Mouse (Mus musculus): ENCODE data around the gene Gm21974.

- TF ChIP-seq NELFE (IDR thresholded peaks at IDR 0.05; ENCODE audit: low read depth, low read length) (peak; percentile 44; the same call in 1 of the 2 replicates), POLR2A (IDR thresholded peaks at IDR 0.05; ENCODE audit: low read depth, low read length) (peak; percentile 63; the same call in 1 of the 2 replicates), EP300 (IDR thresholded peaks at IDR 0.05; ENCODE audit: low read length) (no peak), TBP (conservative IDR thresholded peaks at IDR 0.05; ENCODE audit: low read depth, low read length) (no peak), HCFC1 (IDR thresholded peaks at IDR 0.05; ENCODE audit: low read depth, low read length) (peak; percentile 43), SIN3A (IDR thresholded peaks at IDR 0.05; ENCODE audit: low read length) (peak; percentile 47; the same call in 1 of the 2 replicates), CTCF (conservative IDR thresholded peaks at IDR 0.05 in 1 of 2, IDR thresholded peaks at IDR 0.05 in 1 of 2; ENCODE audit: low read depth in 2 of 2, low read length in 2 of 2) (no peak), ZNF384 (IDR thresholded peaks at IDR 0.05; ENCODE audit: low read depth, low read length) (no peak), CHD1 (IDR thresholded peaks at IDR 0.05; ENCODE audit: low read depth, low read length) (no peak; the same call in 1 of the 2 replicates)
These were observed 53.8 kb downstream of the Gm21974 start for GRCm38 (mm10) chr7:127841340-127842000.
